Mouse (Mus musculus) kidney, adult 8-10 months (tissue): ENCODE results near the gene Erbb2.

Experiments used
- DNase-seq, 2 experiments: peaks; one replicate each; pipeline ENCODE4 v3.0.0; 2022

Erbb2 gene

DNA sequence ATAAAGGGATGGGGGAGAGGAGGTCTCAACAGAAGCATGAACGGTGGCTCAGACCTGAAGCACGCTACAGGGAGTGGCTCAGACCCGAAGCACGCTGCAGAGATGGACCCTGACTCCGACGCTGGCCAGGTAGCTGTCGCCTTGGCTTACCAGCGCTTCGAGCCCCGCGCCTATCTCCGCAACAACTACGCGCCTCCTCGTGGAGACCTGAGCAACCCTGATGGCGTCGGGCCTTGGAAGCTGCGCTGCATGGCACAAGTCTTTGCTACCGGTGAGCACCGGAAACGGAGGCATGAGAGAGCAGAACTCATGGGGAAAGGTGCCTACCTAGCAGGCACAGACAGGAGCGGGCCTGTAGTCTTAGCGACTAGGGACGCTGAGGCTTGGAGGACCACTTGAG, 25.7 kb upstream of the Erbb2 start:
- no peak for DNase-seq

DNA sequence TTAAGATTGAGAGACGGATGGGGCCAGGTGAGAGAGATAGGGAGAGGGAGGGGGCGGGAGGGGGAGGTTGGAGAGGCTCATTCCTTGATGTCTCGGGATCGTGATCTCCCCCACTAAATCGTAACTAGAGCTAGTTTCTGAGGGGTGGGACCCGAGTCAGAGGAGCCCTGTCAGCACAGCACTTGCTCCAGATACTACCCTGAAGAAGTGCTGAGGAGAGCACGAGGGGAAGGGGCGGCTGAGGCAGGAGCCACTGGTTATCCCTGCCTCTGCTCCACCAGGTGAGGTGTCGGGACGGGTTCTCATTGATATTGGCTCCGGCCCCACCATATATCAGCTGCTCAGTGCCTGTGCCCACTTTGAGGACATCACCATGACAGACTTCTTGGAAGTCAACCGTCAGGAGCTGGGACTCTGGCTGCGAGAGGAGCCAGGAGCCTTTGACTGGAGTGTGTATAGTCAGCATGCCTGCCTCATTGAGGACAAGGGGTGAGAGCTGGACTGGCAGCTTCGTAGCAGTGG, 25.2 kb upstream of the Erbb2 start:
- no peak for DNase-seq

DNA sequence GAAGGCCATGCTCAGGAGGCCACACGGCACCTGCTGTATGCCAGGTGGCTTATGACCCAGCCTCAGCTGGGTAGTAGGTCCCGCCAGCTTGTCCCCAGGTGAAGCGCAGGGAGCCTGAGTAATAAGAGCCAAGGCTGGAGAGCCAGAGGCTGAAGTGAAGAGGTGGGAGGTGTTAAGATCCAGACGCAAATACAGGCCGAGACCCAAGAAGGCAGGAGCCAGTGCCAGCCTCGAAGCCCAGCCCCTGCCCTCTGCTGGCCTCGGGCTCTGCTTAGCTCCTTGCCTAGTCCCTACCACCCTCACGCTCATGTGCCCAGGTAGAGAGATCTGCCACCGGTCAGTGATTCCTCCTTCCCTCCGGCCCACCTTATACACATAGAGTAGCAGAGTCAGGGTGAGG, 24.0 kb upstream of the Erbb2 start:
- no peak for DNase-seq

DNA sequence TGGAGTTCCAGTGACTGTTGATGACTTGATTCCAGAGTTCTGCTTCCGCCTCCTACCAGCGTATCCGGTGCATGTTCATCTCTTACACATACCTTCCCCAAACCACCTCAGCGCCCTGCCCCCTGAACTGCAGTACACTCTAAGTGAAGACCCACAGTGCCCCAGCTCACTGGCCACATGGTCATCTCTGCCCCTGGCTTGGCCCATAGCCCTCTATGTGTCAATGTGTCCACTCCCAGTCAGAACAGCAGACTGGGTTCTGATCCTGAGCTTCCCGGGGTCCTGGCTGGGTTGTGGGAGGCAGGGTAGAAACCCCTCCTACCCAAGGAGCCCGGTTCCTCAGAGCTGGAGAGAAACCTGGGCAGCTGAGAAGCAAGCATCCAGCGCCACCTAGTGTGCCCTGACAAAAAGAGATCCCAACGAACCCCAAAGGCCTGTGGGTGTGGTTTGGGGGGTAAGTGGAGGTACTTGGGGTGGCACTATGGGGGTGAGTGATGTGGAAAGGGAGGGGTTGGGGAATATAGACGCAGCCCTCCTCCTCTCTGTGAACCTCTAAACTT, 23.0 kb upstream of the Erbb2 start:
- peak in 1 of 2 experiments; percentile 63 for DNase-seq

DNA sequence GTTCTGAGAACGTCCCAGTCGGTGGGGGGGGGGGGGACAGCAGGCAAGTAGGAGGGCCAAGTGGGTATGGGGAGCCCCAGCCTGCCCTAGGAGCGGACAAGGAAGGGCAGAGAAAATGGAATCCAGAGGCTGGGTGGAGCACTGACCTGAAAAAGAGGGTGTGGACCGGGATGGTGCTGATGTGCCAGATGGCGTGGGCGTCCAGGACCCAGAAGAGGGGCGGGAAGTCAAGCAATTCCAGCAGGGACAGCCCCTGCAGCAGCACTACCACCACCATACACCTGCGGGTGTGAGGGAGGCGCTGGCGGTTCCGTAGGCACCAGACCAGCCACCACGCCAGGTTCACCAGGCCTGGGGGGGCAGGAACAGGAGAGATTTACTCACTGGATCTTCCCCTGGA, 22.1 kb upstream of the Erbb2 start:
- no peak for DNase-seq

DNA sequence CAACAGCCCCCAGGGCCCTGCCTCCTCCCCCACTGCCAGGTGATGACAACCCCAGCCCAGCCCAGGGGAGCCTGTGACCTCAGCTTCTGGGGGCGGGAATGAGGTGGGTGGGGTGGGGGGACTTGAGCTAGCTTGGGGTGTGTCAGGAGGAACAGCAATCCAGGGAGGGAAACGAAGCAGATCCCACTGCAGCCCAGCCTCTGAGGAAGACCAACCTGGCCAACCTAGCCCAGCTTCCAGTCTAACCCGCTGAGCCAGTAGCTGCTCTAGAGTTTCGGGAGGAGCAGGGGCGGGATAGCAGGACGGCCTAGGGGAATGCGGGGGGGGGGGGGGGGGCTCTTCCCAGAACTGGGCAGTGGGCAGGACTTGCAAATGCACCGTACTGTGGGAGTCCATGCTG, 20.2 kb upstream of the Erbb2 start:
- DNase-seq: no peak

DNA sequence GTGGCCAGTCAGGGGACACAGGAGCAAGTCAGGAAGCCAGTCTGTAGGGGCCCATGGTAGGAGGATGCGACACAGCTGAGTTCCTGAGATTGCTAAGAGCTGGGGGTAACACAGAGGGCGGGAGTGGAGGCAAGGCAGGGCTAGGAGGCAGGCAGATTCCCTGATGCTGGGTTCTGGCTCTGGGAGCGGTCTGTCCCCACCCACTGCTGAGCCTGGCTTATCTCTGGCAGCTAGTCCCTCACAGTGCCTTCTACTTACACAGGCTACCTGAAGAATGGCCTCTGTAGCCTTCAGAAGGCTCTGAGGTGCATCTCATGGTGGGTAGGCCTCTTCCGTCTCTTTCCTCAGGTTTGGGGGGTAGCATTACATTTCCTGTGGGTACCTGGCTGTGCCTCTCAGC, 19.6 kb upstream of the Erbb2 start:
- DNase-seq: no peak

DNA sequence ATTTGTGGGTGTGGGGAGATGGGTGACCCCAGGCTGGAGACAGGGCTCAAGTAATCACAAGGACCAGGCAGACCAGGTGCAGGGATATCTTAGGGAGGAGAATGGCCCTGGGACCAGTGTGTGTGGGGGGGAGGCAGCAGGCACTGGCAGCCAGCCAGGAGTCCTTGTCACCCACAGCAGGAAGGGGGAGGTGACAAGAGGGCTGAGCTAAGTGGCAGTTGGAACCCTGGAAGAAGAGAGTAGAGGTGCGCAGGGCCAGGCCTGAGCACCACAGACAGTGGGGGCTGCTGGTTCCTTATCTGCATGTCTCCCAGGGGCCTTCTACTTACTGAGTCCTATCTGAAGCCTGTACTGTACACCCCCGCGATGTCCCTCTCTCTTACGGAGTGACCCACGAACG, 19.0 kb upstream of the Erbb2 start:
- DNase-seq: no peak

DNA sequence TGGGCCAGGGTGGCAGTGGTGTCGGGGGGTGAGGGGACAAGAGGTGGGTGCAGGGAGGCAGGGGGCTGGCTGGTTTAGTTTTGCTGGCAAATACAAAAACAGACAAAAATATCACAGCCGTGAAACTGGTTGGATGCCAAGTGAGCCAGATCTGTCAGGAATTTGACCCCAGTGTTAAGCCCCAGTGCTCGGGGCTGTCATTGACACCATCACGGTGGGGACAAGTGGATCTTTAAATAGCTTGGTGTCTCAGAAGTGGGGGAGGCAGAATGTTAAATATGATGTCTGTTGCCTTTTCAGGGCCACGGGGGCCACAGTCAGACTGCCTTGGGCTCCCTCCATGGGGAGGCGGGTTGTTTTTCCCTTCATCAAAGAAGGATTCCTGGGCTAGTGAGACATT, 18.0 kb upstream of the Erbb2 start:
- DNase-seq: peak in 1 of 2 experiments; percentile 48

DNA sequence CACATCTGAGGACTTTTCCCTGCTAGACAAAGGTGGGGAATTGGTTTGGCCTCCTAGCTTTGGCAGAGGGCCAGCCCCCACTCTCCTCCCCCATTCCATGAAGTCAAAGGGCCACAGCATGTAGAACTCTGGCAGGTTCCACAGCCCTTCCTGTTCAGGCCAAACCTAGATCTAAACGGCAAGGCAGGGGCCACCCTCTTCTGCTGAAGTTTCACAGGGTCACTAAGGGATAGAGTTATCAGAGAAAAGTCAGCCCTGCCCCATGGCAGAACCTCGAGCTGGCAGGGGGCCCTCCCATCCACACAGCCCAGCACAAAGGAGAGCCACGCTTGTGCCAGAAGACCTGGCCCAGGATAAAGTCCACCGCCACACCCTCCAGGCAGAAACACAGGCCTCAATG, 17.2 kb upstream of the Erbb2 start:
- DNase-seq: peak; percentile 81

DNA sequence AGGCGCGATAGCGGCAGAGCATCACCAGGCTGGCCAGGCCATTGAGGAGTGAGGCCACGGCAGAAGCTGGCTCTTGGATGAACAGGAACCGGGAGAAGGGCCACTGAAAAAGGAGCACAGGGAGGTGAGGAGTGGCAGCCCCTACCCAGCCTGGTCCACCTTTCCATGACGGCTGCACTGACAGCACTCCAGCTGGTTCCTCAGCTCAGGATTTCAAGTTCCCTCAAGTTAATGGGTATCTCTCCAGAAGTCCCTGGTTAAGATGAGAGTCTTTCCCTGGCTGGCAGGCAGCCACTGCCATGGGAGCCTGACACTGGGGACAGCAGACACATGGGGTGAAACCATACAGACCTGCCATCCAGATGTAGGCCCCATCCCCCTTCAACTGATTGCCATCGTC, 14.3 kb upstream of the Erbb2 start:
- no peak for DNase-seq

DNA sequence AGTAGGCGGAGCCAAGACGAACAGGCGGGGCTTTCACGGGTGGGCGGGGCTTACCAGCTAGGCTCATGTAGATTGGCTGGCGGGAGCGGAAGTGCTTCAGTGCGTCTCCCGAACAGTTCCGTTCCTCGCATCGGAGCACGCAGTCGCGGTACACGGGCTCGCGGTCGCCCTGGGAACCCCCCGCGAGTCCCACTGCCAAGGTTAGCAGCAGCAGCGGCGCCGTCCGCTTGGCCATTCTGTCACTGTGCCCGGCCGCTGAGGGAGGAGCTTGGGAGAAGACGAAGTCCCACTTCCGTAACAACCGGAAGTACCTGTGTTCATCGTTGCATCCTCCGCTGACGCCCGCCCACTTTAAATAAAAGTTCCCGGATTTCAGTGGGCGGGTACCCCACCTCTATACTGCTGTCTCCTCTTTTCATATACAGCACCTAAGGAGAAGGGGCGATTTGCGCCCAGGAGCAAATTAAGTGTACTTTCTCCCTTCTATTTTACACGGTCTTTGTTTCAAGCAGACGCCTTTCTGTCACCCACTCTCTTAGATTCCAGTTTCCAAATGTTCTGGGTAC, 12.0 kb upstream of the Erbb2 start, which contains the start of gene Pgap3:
Gene Pgap3 (minus strand): TSS at position 330 of the 566 bp plus-strand sequence.
- DNase-seq: peak; percentile 89 to 91

DNA sequence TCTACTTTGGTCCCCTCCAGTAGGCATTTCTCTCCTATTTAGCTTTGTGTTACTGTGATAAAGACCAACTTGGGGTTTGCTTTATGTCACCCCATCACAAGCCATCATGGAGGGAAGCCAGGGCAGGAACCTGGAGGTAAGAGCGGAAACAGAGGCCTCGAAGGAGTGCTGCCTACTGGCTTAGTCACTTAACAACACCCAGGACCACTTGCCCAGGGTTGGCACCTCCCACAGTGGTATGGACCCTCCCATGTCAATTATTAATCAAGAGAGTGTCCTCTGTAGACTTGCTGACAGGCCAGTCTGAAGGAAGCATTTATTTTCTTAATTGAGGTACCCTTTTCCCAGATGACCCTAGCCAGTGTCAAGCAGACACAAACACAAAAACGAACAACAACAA, 11.5 kb upstream of the Erbb2 start:
- peak; percentile 79 to 85 for DNase-seq

DNA sequence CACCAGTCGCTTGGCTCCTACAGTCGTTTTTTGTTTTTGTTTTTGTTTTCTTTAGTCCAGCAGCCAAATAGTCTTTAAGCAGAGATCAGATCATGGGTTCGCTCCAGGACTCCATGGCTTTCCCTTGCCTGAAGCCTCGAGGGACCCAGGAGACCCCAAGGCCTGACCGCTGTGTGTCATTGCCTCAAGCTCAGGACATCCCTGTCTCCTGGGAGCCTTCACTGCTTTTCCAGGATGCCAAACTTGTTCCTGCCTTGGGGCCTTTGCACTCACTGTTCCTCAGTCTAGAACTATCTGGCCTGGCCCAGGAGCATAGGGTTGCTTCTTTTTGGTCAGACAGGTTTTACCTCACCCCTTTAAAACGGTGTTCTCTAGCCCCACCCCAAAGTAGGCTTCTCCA, 5.6 kb upstream of the Erbb2 start:
- DNase-seq: no peak

DNA sequence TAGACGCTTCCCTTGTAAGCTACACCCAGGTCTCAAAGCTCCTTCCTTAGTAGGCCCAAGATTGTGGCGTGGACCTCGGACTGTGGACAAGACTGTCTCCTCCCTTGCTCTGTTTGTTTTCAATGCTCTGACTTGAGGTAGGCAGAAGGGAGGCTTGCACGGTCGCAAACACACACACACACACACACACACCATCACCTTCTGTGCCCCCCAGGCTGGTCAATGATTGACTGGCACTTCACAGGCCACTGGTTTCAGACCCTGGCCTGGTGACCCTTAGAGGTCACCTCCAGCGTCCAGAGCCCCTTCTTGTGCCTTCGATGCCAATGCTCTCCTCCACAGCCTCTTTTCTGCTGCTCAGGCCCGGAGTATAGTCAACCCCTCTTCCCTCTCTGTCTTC, 3.4 kb upstream of the Erbb2 start:
- DNase-seq: peak; percentile 89 to 92

DNA sequence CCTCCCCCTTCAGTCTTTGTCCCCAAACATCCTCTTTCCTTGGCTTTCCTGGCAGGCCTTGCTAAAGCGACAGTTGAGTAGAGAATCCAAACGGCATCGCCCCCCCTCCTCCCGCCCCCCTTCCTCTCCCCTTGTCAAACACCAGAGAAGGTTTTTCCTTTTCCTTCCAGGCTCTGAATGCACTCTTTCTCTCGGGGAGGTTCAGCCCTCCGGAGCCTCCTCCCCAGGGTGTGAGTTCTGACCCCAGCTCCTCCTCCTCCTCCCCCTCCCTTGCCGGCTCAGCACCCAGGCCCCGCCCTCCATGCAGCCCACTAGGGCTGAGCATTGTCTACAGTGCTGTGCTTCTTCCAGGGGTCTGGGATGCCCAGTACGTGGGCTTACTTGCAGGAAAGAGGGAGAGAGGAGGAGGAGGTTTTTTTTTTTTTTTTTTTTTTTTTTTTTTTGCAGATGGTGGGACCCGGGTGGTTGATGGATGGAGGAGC, 2.9 kb upstream of the Erbb2 start:
- DNase-seq: peak; percentile 58 to 78

DNA sequence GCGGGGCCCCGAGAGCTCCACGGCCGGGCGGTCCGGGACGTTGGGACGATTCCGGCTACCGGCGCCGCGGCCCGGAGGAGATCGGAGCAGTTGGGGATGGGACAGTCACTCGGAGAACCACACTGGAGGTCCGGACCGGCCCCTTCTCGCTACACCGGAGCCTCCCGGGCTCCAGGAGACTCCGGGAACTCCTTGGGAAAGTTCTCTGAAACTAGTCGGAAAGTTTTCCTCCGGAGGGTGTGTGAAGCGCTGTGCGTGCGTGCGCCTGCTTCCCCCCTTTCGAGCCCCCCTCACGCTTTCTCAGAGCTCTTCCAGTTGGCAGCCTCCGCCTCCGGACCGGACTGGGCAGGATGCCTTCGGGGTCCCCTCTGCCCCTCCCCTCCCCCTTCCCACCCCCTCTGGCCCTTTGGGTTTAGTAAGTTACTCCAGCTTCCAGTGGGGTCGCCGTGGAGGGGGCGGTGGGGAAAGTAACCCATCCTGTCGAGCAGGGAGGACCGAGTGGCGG, 579 bp downstream of the Erbb2 start:
- DNase-seq: no peak

DNA sequence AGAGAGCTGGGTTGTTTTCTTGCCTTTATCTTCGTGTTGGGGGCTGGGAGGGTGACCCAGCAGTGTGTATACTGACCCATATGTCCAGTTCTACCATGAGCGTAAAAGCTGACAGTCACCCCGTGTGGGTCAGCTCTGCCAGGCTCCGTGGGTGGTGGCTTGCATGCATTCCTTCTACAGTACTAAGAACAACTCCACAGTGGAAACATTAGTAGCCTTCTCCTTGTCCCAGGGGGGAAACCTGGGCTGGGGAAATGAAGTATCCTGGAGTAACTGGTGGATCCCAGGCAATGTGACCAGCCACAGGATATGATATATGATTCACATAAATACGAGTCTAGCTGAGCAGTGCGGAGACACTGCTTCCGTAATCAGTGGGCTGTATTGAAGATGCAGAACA, 1.5 kb downstream of the Erbb2 start:
- no peak for DNase-seq

DNA sequence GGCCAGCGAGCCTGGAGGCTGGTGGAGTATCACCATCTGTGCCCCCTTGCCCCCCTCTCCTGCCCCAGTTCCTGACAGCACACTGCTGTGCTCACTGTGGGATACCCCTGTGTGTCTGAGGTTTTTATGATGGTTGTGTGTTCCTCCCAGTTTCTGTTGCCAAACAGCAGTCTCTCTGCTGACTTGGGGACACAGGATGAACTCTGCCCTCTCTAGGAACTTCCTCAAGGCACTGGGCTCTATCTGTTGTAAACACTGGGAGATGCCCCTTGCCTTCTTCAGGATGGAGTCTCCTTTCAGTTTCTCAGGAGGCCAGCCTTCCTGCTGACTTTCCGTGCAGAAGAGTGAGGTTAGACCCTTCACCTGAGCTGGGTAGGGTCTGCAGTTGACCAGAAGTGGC, 1.9 kb downstream of the Erbb2 start:
- DNase-seq: no peak

DNA sequence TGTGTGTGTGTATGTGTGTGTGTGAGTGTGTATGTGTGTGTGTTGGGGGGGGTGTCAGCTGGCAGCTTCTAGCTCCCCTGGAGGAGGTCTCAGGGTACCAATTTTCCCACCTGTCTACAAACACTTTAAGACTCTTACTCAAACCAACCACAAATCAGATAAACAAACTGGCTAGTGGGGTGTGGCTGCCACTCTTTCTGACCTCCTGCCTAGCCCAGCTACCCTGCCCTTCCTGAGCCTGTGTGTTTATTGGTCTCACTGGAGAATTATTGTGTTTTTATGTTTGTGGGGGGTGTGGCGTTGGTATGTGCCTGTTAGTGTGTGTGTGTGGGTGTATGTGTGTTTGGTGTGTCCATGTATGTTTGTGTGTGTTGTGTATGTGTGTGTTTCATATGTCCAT, 4.8 kb downstream of the Erbb2 start:
- no peak for DNase-seq

DNA sequence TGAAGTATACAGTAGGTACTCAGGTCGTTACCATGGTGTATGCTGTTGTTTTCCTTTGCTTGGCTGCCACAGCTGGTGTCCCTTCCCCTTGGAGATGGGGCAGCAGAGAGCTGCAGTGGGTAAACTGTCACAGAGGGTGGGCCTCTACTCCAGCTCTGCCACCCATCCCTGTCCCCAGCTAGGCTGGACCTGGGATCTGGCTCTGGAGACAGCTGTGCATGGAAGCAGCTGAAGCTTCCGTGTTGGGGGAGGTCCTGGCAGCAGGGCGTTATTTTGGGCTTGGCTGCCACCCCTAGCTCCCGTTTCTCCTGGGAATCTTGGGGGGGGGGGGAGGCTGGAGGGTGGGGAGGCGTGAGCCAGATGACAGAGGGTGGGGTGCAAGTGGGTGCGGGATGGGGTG, 6.0 kb downstream of the Erbb2 start:
- DNase-seq: no peak

DNA sequence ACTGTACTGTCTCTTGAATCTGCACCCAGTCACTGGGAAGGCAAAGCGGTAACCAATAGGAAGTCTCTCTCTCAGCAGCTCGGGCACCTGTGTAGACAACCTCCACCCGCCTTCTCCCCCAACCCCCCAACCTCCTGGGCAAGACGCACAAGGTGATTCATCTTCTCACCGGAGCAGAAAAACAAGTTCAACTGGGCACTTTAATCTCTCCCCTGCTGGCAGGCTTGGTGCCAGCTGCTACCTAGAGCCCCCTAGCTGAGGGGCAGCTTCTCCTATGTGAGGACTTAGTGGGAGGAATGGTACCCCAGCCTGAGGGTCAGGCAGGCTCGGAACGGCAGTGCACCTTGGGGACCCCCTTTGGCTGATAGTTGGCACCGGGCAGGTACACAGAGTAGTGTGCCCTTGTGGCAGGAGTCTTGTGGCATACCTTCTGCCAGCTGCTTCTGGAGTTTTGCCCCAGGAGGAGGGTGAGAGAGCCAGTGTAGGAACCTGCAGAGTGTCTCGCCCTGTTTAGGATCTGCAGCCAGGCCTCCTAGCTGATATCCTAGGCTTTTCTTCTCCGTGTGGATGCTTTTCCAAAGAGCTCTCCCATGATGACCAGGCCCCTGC, 6.8 kb downstream of the Erbb2 start:
- DNase-seq: peak; percentile 72 to 83

DNA sequence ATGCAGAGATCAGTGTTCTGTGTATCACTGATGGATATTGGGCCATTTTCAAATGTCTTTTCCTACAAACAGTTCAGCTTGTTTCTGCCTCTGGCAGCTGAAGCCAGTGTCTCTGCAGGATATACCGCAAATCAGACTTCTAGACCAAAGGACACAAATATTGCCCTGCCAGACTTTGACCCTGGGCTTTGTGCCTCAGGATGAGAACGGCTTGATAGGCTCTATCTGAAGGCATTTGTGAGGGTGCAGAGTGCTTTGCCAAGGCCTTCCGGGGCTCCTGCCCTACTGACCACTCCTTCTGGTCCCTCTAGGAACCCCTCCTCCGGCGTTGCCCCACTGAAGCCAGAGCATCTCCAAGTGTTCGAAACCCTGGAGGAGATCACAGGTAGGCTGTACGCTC, 14.3 kb downstream of the Erbb2 start:
- DNase-seq: peak; percentile 67 to 72

DNA sequence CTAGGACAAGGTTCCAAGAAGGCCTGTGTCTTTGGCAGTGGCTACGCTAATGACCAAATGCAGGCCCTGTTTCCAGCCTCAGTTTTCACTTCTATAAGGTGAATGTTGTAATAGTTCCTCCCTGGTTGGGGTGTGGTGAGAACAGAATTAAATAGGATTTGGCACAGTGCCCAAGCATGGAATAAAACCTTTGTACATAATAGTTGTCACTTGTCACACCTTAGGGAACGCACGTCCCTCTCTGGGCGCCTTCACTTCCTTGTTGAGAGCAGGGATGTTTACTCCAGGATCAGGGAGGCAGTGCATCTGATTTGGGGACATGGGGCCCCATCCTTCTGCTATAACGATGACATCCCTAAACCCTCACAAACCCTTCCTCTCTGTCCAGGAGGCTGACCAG, 16.2 kb downstream of the Erbb2 start:
- DNase-seq: no peak
